Mouse (Mus musculus) liver, adult 2 months (tissue): Measurements from ENCODE around the gene Bmp6.

Experiments used
- CTCF ChIP-seq: fragments of 200-500 bp; IDR thresholded peaks from 2 replicates; pipeline ENCODE4 v1.5.1; 2011; ENCODE audit warnings: low read depth, low read length, control low read depth
- POLR2A ChIP-seq: fragments of 200-500 bp; IDR thresholded peaks from 2 replicates; pipeline ENCODE4 v1.6.1; 2011; ENCODE audit warnings: low read length, control low read depth; ENCODE audit not compliant: insufficient read depth; ENCODE audit errors: extremely low read depth

DNA sequence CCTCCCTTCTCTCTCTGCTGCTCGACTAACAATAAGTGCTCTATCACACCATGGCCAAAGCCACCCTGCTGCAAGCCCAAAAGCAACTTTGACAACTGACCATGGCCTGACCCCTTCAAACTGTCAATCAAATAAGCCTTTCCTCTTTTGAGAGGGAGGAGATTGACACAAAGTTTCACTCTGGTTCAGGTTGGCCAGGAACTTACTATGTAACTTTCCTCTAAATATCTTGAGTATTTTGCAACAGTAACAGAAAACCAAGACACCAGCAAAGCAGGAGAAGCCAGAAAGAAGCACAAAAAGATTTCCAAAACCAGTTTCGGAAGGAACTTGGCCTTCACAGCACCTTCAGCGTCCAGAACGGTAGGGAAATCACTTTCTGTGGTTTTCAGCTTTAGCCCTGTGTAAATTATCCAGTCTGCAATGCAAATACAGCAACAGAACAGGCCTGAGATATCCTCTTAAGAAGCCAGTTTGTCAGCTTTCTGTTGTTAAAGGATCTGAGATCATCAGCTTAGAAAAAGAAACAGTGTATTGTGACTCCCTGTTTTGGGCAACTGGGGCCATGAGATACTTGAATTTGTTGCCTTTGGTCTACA, 177.2 kb downstream of the Bmp6 start:
- TF ChIP-seq CTCF (no peak), POLR2A (no peak)
